Mouse (Mus musculus): Measurements from ENCODE around the gene Alk. TPM values are rescaled to one million over a fixed set of nuclear protein-coding genes. Genes with fewer than 3 reads are reported as not detected.

The Alk gene
- polyA plus RNA-seq, 1 experiment from 2014 or later: 0.09 TPM

DNA sequence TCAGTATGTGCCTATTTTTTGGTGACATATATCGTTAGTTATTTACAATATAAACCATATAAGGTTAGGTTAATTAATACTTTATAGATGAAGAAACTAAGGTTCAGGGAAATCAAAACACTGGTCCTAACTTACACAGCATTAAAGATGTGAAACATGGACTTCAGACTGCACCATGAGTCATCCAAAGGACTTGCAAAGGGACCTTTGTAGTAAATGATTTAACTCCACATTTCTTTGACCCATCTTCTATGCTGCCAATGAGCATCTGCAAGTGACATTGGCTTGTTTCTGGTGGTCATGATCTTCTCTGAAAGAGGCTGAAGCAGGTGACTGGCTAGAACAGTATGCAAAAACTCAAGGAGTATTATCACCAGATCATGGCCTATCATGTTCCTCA lies 482.8 kb downstream of the Alk start:
- Histone ChIP-seq H3K27ac (no peak overlapping the region), H3K4me3 (no peak overlapping the region), H3K36me3 (replicated peaks) (no peaks in the 10 kb centered on the region), H3K27me3 (ENCODE audit: poor library complexity, severe bottlenecking) (no peaks in the 10 kb centered on the region), H3K9me3 (no peaks in the 10 kb centered on the region), H3K4me1 (peaks cover 3% of the 10 kb centered on the region; the same call in 1 of the 2 replicates)
- no peak for DNase-seq (ENCODE audit: extremely low spot score, low spot score)
- WGBS: 94% methylated on average over 1 of the region's 1 CpGs

- Histone ChIP-seq H3K27me3 (ENCODE audit: poor library complexity, severe bottlenecking) (no peaks in the 10 kb centered on the region), H3K27ac (no peak overlapping the region), H3K4me1 (peaks cover 8% of the 10 kb centered on the region), H3K36me3 (replicated peaks) (no peaks in the 10 kb centered on the region), H3K4me3 (no peak overlapping the region), H3K9me3 (no peaks in the 10 kb centered on the region)
- no peak for DNase-seq (ENCODE audit: extremely low spot score, low spot score)
- 52% methylated on average over 11 of the region's 11 CpGs for WGBS
Observed at GRCm38 (mm10) chr17:72120278-72120677, 484.1 kb downstream of the Alk start.

- no peak overlapping the region for H3K4me3 ChIP-seq
- DNase-seq (ENCODE audit: extremely low spot score, low spot score): no peak
- no peak overlapping the region for H3K27ac ChIP-seq
- no peaks in the 10 kb centered on the region for H3K9me3 ChIP-seq
- WGBS: 82% methylated on average over 5 of the region's 5 CpGs
- peaks cover 15% of the 10 kb centered on the region for H3K4me1 ChIP-seq
- no peaks in the 10 kb centered on the region; the same call in 1 of the 2 replicates for H3K27me3 ChIP-seq (ENCODE audit: poor library complexity, severe bottlenecking)
- no peaks in the 10 kb centered on the region for H3K36me3 ChIP-seq (replicated peaks)
Observed at GRCm38 (mm10) chr17:72118376-72118775, 486.1 kb downstream of the Alk start.

DNA sequence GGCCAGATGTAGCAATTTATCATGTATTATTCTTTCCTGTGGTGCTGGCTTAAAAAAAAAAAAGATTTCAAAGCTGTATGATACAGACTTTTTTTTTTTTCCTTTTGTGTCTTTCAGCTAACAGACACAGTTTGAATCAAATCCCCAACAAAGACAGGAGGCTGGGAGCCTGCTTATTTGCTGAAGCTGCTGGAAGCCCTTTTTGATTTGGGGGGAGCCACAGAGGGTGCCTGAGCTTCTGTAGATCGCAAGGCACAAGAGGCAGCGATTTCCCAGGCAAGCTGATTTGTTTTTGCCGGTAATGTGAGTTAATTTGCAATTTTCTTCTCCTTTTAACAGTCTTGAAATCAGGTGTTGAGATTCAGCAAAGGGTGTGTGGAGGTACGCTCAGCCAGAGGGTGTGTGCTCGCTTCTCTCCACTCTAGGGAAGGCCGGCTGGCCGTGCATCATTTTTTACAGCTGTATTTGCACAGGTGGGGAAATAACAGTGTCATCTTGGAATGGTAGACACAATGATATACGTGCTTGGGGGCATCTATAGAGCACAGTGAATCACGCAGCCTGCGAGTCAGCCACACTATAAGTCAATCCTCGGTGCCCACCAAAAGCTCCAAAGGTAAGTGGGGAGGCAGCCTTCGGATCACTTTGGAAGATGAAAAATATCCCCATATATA lies 489.0 kb downstream of the Alk start:
- 51% methylated on average over 12 of the region's 12 CpGs for WGBS

GRCm38 (mm10) chr17:72112004-72112403 lies 492.4 kb downstream of the Alk start:
- H3K9me3 ChIP-seq: no peaks in the 10 kb centered on the region
- no peak overlapping the region for H3K27ac ChIP-seq
- DNase-seq (ENCODE audit: extremely low spot score, low spot score): no peak
- no peak overlapping the region for H3K4me3 ChIP-seq
- no peaks in the 10 kb centered on the region for H3K36me3 ChIP-seq (replicated peaks)
- peaks cover 12% of the 10 kb centered on the region for H3K4me1 ChIP-seq
- H3K27me3 ChIP-seq (ENCODE audit: poor library complexity, severe bottlenecking): no peaks in the 10 kb centered on the region; the same call in 1 of the 2 replicates

More for the DNA sequence above, 489.0 kb downstream of the Alk start:
- Histone ChIP-seq H3K36me3 (replicated peaks) (no peaks in the 10 kb centered on the region), H3K4me1 (peaks cover 15% of the 10 kb centered on the region), H3K4me3 (no peak overlapping the region), H3K9me3 (no peaks in the 10 kb centered on the region), H3K27ac (no peak overlapping the region), H3K27me3 (ENCODE audit: poor library complexity, severe bottlenecking) (no peaks in the 10 kb centered on the region; the same call in 1 of the 2 replicates)
- no peak for DNase-seq (ENCODE audit: extremely low spot score, low spot score)

DNA sequence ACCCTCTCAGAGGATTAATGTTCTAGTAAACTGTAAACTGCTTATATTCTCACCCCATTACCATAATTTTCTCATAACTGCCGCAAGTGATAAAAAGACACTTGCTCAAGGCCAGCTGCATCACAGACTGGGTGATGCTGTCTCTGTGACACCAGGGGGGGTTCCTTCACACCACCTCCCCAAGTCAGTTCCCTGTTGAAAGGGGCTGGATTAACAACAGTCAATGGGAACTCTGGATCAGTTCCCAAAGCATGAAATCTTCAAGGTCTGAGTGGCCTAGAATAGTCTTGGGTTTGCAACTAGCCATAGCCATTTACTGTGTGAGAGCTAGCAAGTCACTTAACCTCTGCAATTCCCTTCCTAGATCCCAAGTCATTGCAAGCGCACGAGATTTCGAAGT lies 492.9 kb downstream of the Alk start:
- Histone ChIP-seq H3K4me3 (no peak overlapping the region), H3K27me3 (ENCODE audit: poor library complexity, severe bottlenecking) (no peaks in the 10 kb centered on the region; the same call in 1 of the 2 replicates), H3K4me1 (peaks cover 12% of the 10 kb centered on the region), H3K36me3 (replicated peaks) (no peaks in the 10 kb centered on the region), H3K9me3 (no peaks in the 10 kb centered on the region), H3K27ac (no peak overlapping the region)
- DNase-seq (ENCODE audit: extremely low spot score, low spot score): no peak
- WGBS: 94% methylated on average over 4 of the region's 4 CpGs

GRCm38 (mm10) chr17:72087261-72087703 lies 517.1 kb downstream of the Alk start:
- Histone ChIP-seq H3K4me3 (no peak overlapping the region), H3K4me1 (peaks cover 7% of the 10 kb centered on the region; the same call in 1 of the 2 replicates), H3K9me3 (no peaks in the 10 kb centered on the region), H3K27me3 (ENCODE audit: poor library complexity, severe bottlenecking) (no peaks in the 10 kb centered on the region), H3K36me3 (replicated peaks) (no peaks in the 10 kb centered on the region), H3K27ac (no peak overlapping the region)
- DNase-seq (ENCODE audit: extremely low spot score, low spot score): no peak
- WGBS: 85% methylated on average over 12 of the region's 12 CpGs

GRCm38 (mm10) chr17:72081396-72081795 lies 523.0 kb downstream of the Alk start:
- no peak for DNase-seq (ENCODE audit: extremely low spot score, low spot score)
- 77% methylated on average over 2 of the region's 2 CpGs for WGBS
- no peaks in the 10 kb centered on the region for H3K9me3 ChIP-seq
- no peak overlapping the region for H3K27ac ChIP-seq
- no peaks in the 10 kb centered on the region for H3K36me3 ChIP-seq (replicated peaks)
- H3K27me3 ChIP-seq (ENCODE audit: poor library complexity, severe bottlenecking): no peaks in the 10 kb centered on the region
- H3K4me1 ChIP-seq: peaks cover 3% of the 10 kb centered on the region; the same call in 1 of the 2 replicates
- no peak overlapping the region for H3K4me3 ChIP-seq

GRCm38 (mm10) chr17:72076306-72076921 lies 528.0 kb downstream of the Alk start:
- DNase-seq (ENCODE audit: extremely low spot score, low spot score): no peak
- Histone ChIP-seq H3K4me1 (peaks cover 4% of the 10 kb centered on the region; the same call in 1 of the 2 replicates), H3K27me3 (ENCODE audit: poor library complexity, severe bottlenecking) (no peaks in the 10 kb centered on the region), H3K36me3 (replicated peaks) (no peaks in the 10 kb centered on the region), H3K27ac (0 out of 2 replicates have a peak overlapping the region, but pooled peaks have one; percentile 30), H3K4me3 (no peak overlapping the region), H3K9me3 (no peaks in the 10 kb centered on the region)
- WGBS: 66% methylated on average over 12 of the region's 12 CpGs

DNA sequence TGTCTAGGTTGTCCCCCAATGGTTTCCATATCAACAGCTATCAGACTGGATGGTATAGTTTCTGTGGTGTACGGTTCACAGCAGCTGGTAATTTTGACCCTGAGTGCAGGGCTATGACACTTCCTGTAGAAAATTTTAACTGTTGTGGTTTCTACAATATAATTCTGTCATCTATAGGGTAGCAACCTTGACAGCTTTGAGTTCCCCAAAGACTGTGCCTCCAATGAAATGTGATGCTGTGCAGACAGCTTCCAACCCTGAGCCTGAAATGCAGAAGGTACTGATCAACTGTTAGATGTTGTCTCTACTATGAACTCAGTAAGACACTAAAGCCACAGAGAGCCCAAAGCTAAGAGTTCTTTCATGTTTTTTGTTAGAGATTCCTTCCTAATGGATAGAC lies 532.6 kb downstream of the Alk start:
- 88% methylated on average over 1 of the region's 1 CpGs for WGBS
- H3K36me3 ChIP-seq (replicated peaks): no peaks in the 10 kb centered on the region
- H3K9me3 ChIP-seq: no peaks in the 10 kb centered on the region
- no peak overlapping the region for H3K27ac ChIP-seq
- H3K4me3 ChIP-seq: no peak overlapping the region
- peaks cover 4% of the 10 kb centered on the region; the same call in 1 of the 2 replicates for H3K4me1 ChIP-seq
- DNase-seq (ENCODE audit: extremely low spot score, low spot score): no peak
- no peaks in the 10 kb centered on the region for H3K27me3 ChIP-seq (ENCODE audit: poor library complexity, severe bottlenecking)

GRCm38 (mm10) chr17:72068176-72068575 lies 536.3 kb downstream of the Alk start:
- WGBS: 89% methylated on average over 6 of the region's 6 CpGs

GRCm38 (mm10) chr17:72062978-72063377 lies 541.4 kb downstream of the Alk start:
- H3K4me3 ChIP-seq: no peak overlapping the region

More at GRCm38 (mm10) chr17:72068176-72068575, 536.3 kb downstream of the Alk start:
- no peaks in the 10 kb centered on the region for H3K9me3 ChIP-seq
- no peaks in the 10 kb centered on the region for H3K4me1 ChIP-seq
- no peaks in the 10 kb centered on the region for H3K36me3 ChIP-seq (replicated peaks)
- H3K27ac ChIP-seq: no peak overlapping the region
- DNase-seq (ENCODE audit: extremely low spot score, low spot score): no peak
- H3K4me3 ChIP-seq: no peak overlapping the region
- H3K27me3 ChIP-seq (ENCODE audit: poor library complexity, severe bottlenecking): no peaks in the 10 kb centered on the region

GRCm38 (mm10) chr17:72059312-72059711 lies 545.1 kb downstream of the Alk start:
- Histone ChIP-seq H3K27me3 (ENCODE audit: poor library complexity, severe bottlenecking) (no peaks in the 10 kb centered on the region), H3K9me3 (no peaks in the 10 kb centered on the region), H3K4me1 (no peaks in the 10 kb centered on the region), H3K36me3 (replicated peaks) (no peaks in the 10 kb centered on the region), H3K27ac (no peak overlapping the region), H3K4me3 (no peak overlapping the region)
- 89% methylated on average over 7 of the region's 7 CpGs for WGBS
- no peak for DNase-seq (ENCODE audit: extremely low spot score, low spot score)

More at GRCm38 (mm10) chr17:72062978-72063377, 541.4 kb downstream of the Alk start:
- no peaks in the 10 kb centered on the region for H3K4me1 ChIP-seq
- H3K27me3 ChIP-seq (ENCODE audit: poor library complexity, severe bottlenecking): no peaks in the 10 kb centered on the region
- no peak overlapping the region for H3K27ac ChIP-seq
- no peak for DNase-seq (ENCODE audit: extremely low spot score, low spot score)
- no peaks in the 10 kb centered on the region for H3K9me3 ChIP-seq
- no peaks in the 10 kb centered on the region for H3K36me3 ChIP-seq (replicated peaks)
- WGBS: 91% methylated on average over 3 of the region's 3 CpGs

Data from forebrain, embryonic 10.5 days (tissue).